Mouse (Mus musculus): ENCODE results near the gene Spred2. TPM values are rescaled to one million over a fixed set of nuclear protein-coding genes. Genes with fewer than 3 reads are reported as not detected.
A peak's percentile ranks its signal among the peaks of the same experiment; 100 is the strongest.

Spred2 gene
- 10 to 100 TPM; 33.1 to 37.0 TPM for total RNA-seq (2021)
- long read RNA-seq, experiment 1, partial matches to known transcripts, result 0 of 7 reads
- long read RNA-seq, experiment 1, other reads (novel, unspliced or antisense), result 7 of 7 reads
- long read RNA-seq, experiment 2, partial matches to known transcripts, result 1 of 8 reads
- long read RNA-seq, experiment 2, other reads (novel, unspliced or antisense), result 7 of 8 reads

DNA sequence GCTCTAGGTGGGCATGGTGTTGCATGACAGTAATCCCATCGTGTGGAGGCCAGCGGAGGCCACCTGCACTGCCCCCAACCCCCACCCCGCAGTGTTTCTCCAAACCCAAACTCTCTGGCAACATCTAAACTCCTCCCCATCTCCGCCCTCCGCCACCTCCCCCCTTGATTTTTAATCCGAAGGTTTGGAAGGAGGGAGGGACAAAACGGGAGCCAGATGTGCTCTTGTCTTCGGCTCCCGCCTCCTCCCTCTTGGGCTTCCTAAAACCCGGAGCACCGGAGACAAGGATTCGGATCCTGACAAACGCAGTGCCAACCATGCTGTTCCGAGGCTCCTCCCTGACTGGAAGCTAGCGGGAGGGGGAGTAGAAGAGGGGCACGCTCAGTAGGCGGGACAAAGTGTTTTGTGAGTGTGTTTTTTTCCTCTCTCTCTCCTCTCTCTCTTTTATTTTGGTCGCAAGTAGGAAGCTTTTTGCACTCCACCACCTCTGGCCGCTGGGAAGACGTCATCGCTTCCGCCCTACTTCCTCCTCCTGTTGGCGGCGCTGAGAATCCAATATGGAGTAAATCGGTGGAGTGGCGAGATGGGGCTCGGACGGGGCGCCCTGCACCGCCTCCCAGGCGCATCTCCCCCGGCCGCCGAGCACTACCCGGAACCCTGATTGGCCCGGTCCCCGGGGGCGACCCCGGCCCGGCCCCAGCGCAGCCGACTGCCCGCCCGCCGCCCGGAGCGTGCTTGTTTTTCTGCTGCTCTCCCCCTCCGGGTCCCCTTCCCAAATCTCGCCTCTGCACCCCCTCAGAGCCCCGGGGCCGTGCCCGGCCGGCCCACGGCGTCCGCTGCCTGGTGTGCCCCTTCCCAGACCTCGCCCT is at the start of gene Spred2:
Gene Spred2 (plus strand): TSS at position 488 of the 869 bp plus-strand sequence.
- DNase-seq, result peak; percentile 93

DNA sequence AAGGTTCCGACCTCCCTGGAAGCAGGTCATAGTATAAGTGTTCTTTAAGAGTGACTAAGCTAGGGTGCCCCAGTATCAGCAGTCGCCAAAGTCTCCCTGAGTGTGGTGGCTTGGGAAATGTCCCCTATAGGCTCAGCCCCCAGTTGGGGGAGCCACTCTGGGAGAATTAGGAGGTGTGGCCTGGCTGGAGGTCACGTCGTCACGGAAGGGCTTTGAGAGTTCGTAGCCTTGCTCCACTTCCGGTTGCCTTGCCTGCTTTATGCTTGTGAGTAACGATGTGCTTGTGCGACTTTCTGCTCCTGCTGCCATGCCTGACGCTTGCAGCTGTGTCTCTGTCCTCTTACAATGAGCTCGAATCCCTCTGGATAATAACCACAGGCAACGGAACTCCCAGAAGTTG is 48.6 kb upstream of the Spred2 start:
- no peak for DNase-seq

DNA sequence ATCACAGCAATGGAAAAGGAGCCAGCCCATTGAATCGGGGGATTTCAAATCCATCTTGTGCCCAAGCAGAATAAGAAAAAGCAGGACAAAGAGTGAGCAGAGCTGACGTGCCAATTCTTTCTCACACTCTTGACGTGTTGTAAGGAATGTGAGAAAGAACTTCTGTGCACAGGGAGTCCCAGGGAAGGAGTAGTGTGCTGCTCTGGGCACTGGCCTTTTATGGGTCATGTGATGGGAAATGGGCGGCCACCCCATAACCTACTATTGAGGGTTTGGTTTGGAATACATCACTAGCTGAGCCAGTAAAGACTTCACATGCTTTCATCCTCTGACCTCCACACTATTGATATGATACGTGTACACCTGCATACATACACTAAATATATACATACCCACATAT is 48.2 kb upstream of the Spred2 start:
- DNase-seq, result no peak

DNA sequence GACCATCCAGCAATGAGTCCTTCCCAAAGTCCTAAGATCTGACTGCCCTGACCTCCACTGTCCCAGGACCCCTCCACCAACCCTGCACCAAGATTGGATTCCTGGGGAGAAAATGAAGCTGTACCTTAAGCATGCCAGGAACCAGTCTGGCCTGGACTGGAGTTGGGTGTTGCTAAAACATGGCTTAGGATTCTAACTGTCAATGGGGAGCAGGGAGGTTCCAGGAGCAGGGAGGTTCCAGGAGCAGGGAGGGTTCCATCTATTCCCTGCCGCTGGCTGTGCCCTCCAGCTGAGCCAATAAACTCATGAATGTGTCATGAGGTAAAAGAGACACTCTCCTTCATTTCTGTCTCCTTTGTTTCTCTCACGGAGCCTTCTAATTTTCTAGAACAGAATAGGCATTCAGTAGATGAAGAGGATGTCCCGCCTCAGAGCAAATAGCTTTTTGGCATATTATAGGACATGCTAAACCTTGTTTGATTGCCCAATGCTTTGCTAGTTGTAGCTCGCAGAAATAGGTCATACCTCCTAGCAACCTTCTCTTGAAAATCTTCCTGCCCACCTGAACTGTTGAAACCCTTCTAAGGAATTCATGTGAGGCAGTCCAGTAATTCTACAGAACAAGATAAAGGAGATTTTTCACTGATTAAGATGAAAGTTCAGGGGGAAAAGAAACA is 46.8 kb upstream of the Spred2 start:
- no peak for DNase-seq

DNA sequence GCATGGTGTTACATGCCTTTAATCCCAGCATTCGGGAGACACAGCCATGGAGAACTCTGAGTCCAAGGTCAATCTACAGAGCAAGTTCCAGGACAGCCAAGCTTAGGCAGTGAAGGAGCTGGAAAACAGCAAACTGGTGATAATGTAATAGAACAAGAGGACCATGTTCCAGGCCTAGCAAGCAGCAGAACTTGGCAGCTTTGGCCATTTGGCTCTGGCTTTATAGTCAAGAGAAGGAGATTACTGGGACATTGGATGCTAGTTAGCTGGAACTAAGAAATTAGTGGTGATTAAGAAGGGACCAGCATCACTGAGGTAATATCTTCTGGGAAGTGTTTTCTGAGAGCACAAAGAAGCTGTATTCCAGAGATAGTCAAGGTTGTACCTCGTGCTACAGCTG is 42.8 kb upstream of the Spred2 start:
- peak; percentile 17 for DNase-seq

DNA sequence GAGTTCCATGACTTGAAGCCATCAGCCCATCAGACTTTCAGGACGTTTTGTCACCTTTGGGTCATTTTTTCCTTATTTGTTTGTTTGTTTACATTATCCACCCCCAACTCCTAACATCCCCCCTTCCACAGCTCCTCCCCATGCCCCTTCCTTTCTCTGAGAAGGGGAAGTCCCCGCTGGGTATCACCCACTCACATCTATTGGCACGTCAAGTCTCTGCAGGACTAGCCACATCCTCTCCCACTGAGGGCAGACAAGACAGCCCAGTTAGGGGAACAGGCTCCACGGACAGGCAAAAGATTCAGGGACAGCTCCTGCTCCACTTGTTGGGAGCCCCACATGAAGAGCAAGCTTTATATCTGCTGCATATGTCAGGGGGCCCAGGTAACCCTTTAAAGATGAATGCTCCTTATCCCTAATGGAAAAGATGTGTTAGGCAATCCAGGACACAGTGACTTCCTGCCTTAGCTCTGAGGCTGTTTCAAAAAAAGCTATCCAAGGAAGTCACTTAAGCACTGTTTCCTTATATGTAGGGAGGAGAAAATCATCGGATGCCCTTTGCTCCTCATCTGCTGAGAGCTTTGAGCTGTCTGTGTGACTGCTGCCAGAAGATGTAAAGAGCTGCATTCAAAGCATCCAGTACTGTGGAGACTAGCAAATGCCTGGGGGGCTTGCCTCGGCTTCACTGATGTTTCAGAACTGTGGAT is 33.3 kb upstream of the Spred2 start:
- DNase-seq, result no peak

DNA sequence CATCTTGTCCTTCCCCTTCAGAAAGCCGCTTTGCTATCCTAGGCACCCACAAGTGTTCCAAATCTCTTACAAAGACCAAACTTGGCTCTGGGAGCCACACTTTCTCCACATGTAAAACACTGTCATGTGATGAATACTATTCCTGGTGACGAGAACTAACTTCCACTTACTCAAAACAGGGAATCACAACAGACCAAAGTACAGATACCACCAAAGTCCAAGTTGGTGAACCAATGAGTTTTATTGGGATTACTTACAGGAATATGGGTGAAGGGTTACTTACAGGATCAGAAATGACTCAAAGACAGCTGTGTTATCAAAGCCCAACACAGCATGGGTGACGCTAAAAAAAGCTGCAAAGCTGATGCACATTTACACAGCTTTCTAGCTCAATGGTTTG is 30.9 kb upstream of the Spred2 start:
- no peak for DNase-seq

DNA sequence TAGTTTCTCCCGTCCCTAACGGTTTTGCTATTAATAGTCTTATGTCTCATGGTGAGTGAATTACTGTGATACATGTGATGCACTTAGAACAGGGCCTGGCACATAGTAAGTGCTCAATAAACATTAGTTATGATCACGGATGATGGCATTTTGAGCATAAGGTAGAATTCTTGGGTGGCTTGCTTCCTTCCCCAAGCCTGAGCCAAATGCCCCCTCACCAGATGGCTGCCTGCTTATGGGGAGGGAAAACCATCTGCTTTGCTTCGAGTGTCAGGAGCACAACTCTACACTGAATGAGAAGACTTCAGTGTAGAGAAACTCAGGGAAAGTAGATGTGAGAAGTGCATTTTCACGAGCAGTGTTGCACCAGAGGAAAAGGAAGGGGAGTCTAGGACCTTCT is 24.6 kb upstream of the Spred2 start:
- DNase-seq, result no peak

DNA sequence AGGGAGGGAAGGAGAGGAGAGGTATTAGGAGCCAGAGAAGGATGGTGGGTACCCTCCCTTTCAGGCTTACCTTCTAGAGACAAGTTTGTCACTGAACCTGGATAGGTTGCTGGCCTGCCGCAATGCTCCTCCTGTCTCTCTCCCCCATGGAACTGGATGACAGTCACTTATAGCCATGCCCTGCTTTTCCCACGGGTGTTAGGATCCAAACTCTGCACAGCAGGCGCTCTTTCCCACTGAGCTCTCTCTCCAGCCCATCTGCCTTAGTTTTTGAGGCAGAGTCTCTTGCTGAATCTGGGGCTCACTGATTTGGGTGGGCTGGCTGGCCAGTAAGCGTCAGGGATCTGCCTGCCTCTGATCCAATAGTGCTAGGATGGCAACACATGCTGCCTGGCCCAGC is 23.5 kb upstream of the Spred2 start:
- no peak for DNase-seq

DNA sequence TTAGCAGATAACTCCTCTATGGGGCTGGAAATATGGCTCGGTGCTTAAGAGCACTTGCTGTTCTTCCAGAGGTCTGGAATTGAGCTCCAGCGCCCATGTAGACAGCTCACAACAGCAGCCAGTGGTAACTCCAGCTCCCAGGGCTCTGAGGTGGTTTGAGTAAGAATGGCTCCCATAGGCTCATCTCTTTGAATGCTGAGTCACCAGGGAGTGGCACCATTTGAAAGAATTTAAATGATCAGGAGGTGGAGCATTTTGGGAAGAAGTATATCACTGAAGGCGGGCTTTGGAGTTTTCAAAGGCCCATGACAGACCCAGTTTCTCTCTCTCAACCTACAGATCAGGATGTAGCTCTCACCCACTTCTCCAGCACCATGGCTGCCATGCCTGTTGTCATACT is 13.0 kb upstream of the Spred2 start:
- DNase-seq, result no peak

DNA sequence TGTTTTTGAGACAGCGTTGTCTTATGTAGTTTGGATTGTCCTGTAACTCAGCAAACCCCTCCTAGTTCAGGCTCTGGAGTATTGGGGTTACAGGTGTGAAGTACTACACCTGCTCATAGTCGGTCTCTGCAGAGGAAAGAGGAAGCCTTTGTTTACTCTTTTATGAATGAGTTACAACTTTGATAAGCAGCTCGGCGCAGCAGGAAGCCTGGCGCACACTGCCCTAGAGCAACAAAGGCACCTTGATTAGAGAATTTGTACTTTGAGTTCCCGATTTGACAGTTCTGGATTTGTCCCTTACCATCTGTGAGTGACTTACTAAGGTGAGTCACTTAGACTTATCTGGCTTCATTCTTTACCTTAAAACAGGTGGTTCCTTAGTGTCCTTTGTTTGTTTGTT is 12.0 kb upstream of the Spred2 start:
- DNase-seq, result no peak

DNA sequence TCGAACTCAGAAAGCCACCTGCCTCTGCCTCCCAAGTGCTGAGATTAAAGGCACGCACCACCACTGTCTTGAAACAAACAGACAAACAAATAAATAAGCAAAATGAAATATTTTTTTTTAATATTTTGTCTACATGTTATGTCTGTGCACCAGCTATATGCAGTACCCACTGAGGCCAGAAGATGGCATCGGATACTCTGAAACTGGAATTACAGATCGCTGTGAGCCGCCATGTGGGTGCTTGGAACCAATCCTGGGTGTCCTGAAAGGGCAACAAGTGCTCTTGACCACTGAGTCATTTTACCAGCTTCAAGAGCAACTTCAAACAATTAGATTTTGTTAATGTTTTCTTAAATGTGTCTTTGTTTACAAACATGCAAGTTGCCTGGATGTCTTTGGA is 11.5 kb upstream of the Spred2 start:
- DNase-seq, result no peak

DNA sequence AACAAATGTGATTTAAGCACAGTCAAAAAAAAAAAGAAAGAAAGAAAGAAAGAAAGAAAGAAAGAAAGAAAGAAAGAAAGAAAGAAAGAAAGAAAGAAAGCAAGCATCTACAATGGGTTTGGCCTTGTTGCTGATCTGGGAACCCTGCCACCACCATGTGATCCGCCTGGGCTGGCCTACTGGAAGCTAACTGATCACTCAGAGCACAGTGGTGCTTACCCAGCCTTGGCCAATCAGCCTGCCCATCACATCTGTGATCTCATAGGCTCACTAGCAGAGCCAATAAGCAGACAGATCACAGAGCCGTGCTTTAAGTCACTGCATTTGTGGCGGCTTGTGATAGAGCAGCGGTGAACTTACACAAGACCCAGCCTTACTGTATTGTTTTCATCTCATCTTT is 10.4 kb upstream of the Spred2 start:
- peak; percentile 54 for DNase-seq

DNA sequence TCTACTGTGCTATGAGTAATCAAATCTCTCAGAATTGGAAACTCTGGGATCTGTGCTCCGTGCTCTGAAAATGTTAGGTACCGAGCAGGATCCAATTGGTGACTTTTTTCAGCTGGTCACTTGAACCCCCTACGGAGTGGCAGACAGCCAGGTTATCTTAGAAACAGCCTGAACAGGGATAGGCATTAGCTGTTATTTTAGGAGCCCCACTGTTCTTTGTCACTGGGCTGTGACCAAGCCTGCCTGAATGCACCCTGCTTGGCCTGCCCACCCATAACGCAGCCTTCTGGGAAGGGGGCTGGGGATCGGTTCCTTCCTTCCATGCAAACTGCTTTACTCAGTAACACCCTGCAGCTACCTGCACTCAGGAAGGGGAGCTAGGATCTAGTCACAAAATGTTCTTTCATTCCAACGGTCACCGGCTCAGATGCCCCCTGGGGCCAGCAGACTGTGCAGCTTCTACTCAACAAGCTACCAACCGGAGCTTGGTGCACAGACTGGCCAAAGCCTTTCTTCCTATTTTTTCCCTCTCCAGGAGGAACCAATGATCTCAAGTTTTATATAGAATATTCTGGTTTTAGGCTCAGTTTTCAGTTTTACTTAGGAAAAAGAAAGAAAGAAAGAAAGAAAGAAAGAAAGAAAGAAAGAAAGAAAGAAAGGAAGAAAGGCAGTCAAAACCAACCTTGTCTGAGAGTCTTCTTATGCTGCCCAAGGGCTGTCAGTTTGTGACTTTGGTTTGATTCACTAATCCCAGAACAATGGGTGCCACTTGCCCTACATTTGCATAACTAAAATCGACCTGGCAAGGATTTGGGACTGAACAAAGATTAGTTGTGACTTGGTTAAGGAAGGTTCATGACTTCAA is 6.6 kb upstream of the Spred2 start:
- no peak for DNase-seq

DNA sequence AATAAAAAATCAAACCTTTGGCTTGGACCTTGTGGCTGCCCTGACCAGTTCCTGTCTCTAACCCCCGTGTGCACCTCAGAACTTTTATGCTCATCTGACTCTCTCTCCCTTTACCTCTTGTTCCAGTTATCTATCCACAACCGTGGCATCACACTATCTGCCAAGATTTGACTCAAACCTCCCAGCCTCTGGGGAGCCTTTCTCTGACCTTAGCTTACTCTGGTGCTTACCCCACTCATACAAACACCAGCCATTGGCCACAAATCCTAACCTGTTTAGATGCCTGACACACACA is 6.0 kb upstream of the Spred2 start:
- DNase-seq, result no peak

DNA sequence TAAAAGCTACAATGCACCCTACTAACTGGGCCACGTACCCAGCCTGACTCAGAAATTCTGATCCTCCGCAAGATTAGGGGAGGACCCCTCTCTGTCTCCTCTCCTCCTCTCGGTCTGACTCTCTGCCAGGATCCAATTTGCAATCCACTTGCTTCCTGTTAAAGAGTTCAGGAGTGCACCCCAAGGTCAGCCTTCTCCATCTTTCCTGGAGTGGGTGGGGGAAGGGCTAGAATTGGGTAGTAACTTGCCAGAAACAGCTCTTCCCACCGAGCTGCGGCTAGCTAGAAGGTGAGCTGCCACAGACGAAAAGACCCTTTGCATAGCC is 4.8 kb upstream of the Spred2 start:
- peak; percentile 65 for DNase-seq

DNA sequence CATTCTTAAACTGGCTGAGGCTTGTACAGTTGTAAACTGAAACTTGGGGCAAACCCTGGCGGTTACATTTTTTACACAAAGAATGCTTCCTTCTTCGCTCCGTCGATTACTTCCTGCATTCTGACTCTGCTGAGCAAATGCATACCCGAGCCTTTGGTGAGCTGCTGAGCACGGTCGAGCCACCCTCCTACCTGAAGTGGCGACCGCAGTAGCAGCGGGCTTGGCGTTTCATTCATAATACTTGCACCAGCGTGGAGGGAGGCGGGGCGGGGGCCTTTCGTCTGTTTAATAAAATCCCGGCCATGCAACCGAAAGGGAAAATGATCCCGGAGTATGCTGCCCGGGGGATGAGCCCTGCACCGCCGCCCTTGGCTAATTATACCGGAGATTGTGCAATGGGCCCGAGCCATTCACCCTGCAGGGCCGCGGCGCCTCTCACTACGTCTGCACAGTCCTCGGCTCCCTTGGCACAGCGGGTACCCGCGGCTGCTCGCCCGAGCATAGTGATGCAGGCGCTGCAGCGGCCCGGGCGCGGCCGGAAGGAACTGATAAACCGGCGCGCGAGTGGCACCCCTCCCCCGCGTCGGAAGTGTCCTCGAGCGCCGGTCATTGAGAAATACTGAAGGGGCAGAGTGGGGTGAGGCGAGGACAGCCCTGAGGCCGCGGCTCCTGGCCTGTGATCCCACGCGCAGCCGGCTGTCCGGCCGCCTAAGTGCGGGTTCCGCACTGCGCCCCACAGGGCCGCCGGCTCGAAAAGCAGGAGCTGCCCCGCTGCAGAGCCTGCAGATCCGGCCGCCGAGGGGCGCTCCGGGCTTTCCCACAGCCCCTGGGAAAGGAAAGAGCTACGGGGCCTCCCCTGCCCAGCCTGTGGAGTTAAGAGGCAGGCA is 4.1 kb upstream of the Spred2 start:
- DNase-seq, result peak; percentile 90

DNA sequence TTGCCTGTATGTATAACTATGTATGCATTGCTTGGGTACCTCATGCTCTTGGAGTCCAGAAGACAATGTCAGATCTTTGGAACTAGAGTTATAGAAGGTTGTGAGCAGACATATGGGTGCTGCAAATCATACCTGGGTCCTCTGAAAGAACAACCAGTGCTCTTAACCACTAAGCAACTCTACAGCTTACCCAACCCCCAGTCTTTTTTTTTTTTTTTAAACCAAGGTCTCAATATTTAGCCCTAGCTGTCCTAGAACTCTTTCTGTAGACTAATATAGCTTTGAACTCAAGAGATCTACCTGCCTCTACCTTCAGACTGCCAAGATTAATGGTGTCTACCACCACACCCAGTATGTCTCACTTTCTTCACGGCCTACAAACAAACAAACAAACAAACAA is 2.5 kb upstream of the Spred2 start:
- no peak for DNase-seq

DNA sequence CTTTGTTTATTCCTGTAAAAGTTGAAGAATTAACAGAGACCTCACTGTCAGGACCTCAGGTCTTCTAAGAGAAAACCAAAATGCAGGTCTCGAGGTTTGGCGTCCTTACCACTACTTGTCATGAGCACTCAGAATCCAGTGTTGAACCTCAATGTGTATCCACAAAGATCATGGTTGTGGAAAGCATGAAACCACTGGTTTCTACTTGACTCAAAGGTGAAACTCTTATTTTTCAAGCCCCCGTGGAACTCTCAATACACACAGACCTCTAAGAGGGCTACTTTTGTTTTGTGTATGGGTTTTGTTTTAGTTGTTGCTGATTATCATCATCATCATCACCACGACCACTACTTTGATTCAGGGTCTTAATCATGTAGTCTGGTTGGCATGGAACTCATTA is 2.0 kb upstream of the Spred2 start:
- no peak for DNase-seq

DNA sequence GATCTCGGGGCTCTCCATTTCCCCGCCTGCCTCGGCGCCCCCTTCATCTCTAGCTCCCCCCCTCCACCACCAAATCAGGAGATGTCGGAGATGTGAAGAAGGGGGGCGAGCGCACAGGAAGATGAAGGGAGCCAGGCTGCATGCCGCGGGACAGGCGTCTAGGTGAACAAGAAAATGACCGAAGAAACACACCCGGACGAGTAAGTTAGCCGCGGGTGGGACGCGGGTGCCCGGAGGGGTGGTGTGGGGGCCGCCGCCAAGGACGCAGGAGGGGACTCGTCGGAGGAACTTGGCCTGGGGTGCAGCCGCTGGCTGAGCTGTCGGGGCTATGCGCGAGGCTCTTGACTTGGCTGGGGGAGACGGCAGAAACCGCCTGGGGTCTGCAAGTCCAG is 578 bp downstream of the Spred2 start:
- no peak for DNase-seq

Measured in adrenal gland, postnatal 10 days (tissue).